Mouse (Mus musculus): ENCODE measurements around the gene Dusp15. TPM values are rescaled to one million over a fixed set of nuclear protein-coding genes. Genes with fewer than 3 reads are reported as not detected.

Dusp15 gene
- polyA plus RNA-seq (2015; fragmentation: Nextera tagmentation; extraction: Ambion mirVana): 10.5 and 13.5 TPM in 2 replicates

DNA sequence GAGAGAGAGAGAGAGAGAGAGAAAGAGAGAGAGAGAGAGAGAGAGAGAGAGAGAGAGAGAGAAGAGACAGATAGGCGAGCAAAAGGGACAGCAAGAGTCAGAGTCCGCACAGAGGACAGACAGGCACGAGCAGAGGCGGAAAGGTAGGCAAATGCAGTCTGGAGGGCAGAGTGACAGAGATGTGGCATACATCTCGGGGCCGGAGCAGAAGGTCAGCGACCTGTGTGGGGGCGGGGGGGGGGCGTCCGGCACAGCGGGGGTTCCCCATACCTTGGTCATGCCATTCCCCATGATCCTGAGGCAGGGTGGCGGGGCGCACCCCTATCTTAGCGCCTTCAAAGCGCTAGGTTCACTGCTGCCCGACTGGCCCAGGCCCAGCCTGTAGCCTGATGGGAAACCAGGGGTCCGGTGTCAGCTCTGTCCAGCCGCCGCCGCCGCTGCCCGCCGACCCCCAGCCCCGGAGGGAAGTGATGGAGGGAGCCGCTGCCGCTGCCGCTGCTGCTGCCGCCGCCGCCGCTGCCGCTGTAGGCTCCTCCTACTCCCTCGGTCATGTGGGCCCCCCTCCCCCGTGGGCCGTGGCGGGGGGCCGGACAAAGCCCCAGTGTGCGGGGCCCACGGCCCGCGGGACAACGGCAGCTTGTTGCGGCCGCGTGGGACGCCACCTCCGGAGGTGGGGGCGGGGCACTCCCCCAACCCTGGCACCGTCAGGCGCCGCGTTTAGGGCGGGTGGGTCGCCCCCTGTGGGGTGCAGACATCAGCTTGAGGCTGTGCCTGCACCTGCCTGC, at the start of gene Dusp15:
Dusp15 (minus strand) TSS at position 634 of the 785 bp plus-strand sequence.
- under 1% methylated on average over 48 of the region's 54 CpGs for WGBS
- peaks cover 4% of the 10 kb centered on the region; the same call in 1 of the 2 replicates for H3K36me3 ChIP-seq
- peak within 1 kb of the TSS; percentile 66 for H3K4me3 ChIP-seq (replicated peaks)
- peak within 1 kb of the TSS; percentile 85 for H3K4me2 ChIP-seq
- ATAC-seq (ENCODE audit: low FRiP score): peak; percentile 81
- no peaks in the 10 kb centered on the region for H3K9me3 ChIP-seq (replicated peaks)
- H3K9ac ChIP-seq (replicated peaks): peak within 1 kb of the TSS; percentile 69
- H3K27ac ChIP-seq (replicated peaks): peak within 1 kb of the TSS; percentile 82
- peaks cover 26% of the 10 kb centered on the region for H3K4me1 ChIP-seq
- peaks cover 20% of the 10 kb centered on the region for H3K27me3 ChIP-seq (replicated peaks)

GRCm38 (mm10) chr2:152997046-152997445, 45.5 kb upstream of the Dusp15 start:
- no peaks in the 10 kb centered on the region for H3K9me3 ChIP-seq (replicated peaks)
- H3K27me3 ChIP-seq (replicated peaks): no peaks in the 10 kb centered on the region
- H3K4me3 ChIP-seq (replicated peaks): no peak overlapping the region
- no peak for ATAC-seq (ENCODE audit: low FRiP score)
- no peak overlapping the region for H3K9ac ChIP-seq (replicated peaks)
- H3K27ac ChIP-seq (replicated peaks): no peak overlapping the region
- H3K36me3 ChIP-seq: no peaks in the 10 kb centered on the region
- H3K4me2 ChIP-seq: no peak overlapping the region
- H3K4me1 ChIP-seq: no peaks in the 10 kb centered on the region
- WGBS: 67% methylated on average over 4 of the region's 4 CpGs

DNA sequence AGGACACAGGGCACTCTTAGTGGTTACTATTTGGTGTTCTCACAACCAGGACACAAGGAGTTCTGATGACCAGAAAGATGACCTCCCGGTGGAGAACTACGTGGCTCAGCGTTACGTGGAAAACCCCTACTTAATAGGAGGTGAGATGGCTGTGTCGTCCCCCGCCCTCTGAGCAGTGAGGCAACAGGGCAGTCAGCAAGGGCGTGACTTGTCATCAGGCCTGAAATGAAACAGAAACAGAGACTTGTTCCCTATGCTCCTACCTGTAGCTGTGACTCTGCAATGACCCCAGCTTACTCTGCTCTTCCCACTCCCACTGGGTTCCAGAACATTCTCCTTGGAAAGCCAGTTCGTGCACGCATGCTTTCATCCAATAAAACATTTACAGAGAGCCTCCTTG, 40.0 kb upstream of the Dusp15 start:
- H3K36me3 ChIP-seq: no peaks in the 10 kb centered on the region
- H3K4me1 ChIP-seq: no peaks in the 10 kb centered on the region
- 89% methylated on average over 9 of the region's 9 CpGs for WGBS
- H3K9me3 ChIP-seq (replicated peaks): no peaks in the 10 kb centered on the region
- ATAC-seq (ENCODE audit: low FRiP score): no peak
- H3K4me2 ChIP-seq: no peak overlapping the region
- no peak overlapping the region for H3K4me3 ChIP-seq (replicated peaks)
- no peak overlapping the region for H3K9ac ChIP-seq (replicated peaks)
- H3K27ac ChIP-seq (replicated peaks): no peak overlapping the region
- 0 out of 2 replicates have a peak, but pooled peaks cover 3% of the 10 kb centered on the region for H3K27me3 ChIP-seq (replicated peaks)

DNA sequence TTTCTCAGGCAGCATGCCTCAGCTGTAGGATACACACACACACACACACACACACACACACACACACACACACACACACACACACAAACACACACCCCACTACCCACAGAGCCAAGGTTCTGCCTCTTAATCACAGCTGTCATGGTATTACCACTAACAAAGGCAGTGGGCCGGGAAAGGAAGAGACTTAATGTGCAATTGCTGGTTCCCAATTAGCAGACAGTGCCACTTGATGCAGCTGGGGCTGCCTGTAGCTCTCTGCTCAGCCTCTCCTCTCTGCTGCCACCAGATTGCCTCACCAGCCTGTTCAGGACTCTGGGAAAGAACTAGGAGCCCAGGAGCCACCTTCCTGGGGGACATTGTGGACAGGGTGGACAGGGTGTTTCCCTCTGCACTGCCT, 34.1 kb upstream of the Dusp15 start:
- Histone ChIP-seq H3K9me3 (replicated peaks) (no peaks in the 10 kb centered on the region), H3K9ac (replicated peaks) (no peak overlapping the region), H3K4me3 (replicated peaks) (no peak overlapping the region), H3K4me2 (no peak overlapping the region), H3K4me1 (peaks cover 4% of the 10 kb centered on the region; the same call in 1 of the 2 replicates), H3K36me3 (no peaks in the 10 kb centered on the region), H3K27me3 (replicated peaks) (no peaks in the 10 kb centered on the region), H3K27ac (replicated peaks) (no peak overlapping the region)
- WGBS: 13% methylated on average over 1 of the region's 1 CpGs
- 0 out of 2 replicates have a peak, but pooled peaks have one; percentile 38 for ATAC-seq (ENCODE audit: low FRiP score)

DNA sequence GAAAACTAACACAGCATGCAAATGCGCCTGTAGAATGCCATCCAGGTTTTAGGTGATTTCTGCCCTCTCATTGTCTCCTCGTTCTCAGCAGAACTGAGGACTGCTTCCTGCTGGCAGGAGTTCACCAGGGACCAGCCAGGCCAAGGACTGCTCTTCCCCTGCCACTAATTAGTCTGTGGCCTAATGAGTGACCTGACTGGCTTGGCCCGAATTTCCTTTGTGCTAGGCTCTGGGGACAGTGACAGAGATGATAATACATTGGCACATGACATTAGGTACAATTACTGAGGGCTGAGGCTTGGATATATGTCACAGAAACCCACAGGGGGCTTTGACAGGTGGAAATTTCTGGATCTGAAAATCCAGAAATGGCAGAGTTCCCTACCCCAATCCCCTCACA, 25.5 kb upstream of the Dusp15 start:
- no peak overlapping the region for H3K4me3 ChIP-seq (replicated peaks)
- H3K27me3 ChIP-seq (replicated peaks): no peaks in the 10 kb centered on the region
- no peaks in the 10 kb centered on the region for H3K36me3 ChIP-seq
- 52% methylated on average over 3 of the region's 3 CpGs for whole genome bisulfite sequencing
- no peak overlapping the region for H3K4me2 ChIP-seq
- H3K9me3 ChIP-seq (replicated peaks): no peaks in the 10 kb centered on the region
- H3K27ac ChIP-seq (replicated peaks): no peak overlapping the region
- ATAC-seq (ENCODE audit: low FRiP score): no peak
- no peaks in the 10 kb centered on the region for H3K4me1 ChIP-seq
- H3K9ac ChIP-seq (replicated peaks): no peak overlapping the region

GRCm38 (mm10) chr2:152965555-152965954, 14.1 kb upstream of the Dusp15 start:
- Histone ChIP-seq H3K4me3 (replicated peaks) (no peak overlapping the region), H3K4me2 (no peak overlapping the region), H3K27ac (replicated peaks) (no peak overlapping the region), H3K9ac (replicated peaks) (no peak overlapping the region), H3K9me3 (replicated peaks) (no peaks in the 10 kb centered on the region), H3K4me1 (0 out of 2 replicates have a peak, but pooled peaks cover 3% of the 10 kb centered on the region), H3K27me3 (replicated peaks) (0 out of 2 replicates have a peak, but pooled peaks cover under 1% of the 10 kb centered on the region), H3K36me3 (no peaks in the 10 kb centered on the region)
- WGBS: 73% methylated on average over 4 of the region's 4 CpGs
- ATAC-seq (ENCODE audit: low FRiP score): no peak

GRCm38 (mm10) chr2:152962091-152962793, 10.7 kb upstream of the Dusp15 start, which contains the start of gene Ttll9:
Gene Ttll9 (plus strand): TSS chr2:152962485.
- ATAC-seq (ENCODE audit: low FRiP score): peak; percentile 93
- H3K9ac ChIP-seq (replicated peaks): peak within 1 kb of the TSS; percentile 34
- 2% methylated on average over 34 of the region's 34 CpGs for WGBS

GRCm38 (mm10) chr2:152958116-152958515, 6.6 kb upstream of the Dusp15 start:
- Histone ChIP-seq H3K9me3 (replicated peaks) (no peaks in the 10 kb centered on the region), H3K27me3 (replicated peaks) (peaks cover 7% of the 10 kb centered on the region; the same call in 1 of the 2 replicates), H3K36me3 (no peaks in the 10 kb centered on the region), H3K4me3 (replicated peaks) (no peak overlapping the region), H3K4me2 (no peak overlapping the region), H3K9ac (replicated peaks) (no peak overlapping the region), H3K27ac (replicated peaks) (no peak overlapping the region), H3K4me1 (0 out of 2 replicates have a peak, but pooled peaks cover 3% of the 10 kb centered on the region)
- 76% methylated on average over 3 of the region's 3 CpGs for WGBS
- no peak for ATAC-seq (ENCODE audit: low FRiP score)

More at GRCm38 (mm10) chr2:152962091-152962793, 10.7 kb upstream of the Dusp15 start, which contains the start of gene Ttll9:
- H3K27ac ChIP-seq (replicated peaks): no peak within 1 kb of the TSS; the same call in 1 of the 2 replicates
- H3K9me3 ChIP-seq (replicated peaks): no peaks in the 10 kb centered on the region
- no peaks in the 10 kb centered on the region for H3K36me3 ChIP-seq
- 0 out of 2 replicates have a peak, but pooled peaks cover 3% of the 10 kb centered on the region for H3K4me1 ChIP-seq
- H3K27me3 ChIP-seq (replicated peaks): peaks cover 3% of the 10 kb centered on the region; the same call in 1 of the 2 replicates
- H3K4me3 ChIP-seq (replicated peaks): peak within 1 kb of the TSS; percentile 52
- peak within 1 kb of the TSS; percentile 80 for H3K4me2 ChIP-seq

DNA sequence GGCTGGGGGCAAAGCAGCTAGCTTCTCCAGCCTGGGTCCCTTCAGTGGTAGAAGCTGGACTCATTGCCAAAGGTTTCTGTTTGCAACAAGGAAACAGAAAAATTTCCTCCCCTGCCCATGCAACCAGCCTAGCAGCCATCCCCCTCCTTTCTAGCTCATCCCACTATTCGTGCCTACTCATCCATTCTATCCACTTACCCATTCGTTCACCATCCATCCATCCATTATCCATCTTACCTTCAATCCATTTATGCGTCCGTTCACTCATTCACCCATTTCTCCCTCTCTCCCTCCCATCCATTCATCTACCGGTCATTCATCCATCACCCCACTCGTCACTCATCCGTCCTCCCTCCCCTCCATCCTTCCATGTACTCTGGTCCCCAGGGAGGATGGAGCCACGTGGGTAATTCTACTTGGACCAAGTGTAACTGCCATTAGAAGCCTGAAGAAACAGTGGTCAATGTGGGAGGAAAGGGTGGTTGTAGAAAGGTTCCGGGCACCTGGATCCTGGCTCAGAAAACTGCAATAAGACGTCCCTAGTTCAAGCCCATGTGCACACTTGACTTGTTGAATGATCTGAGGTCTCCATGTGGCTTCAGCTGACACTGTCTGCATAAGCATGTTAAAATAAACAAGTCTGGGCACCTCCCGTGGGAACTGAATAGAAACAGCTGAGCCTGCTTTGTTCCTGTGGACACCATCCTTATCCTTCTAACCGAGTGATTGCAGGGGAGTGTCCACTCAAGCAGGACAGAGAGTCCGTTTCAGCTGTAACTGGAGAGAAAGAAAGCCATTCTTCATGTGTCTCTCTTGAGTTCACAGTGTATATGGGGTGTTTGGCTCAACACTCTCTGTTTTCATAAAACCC, 587 bp upstream of the Dusp15 start:
- Histone ChIP-seq H3K9ac (replicated peaks) (peak overlapping the region; percentile 69), H3K36me3 (peaks cover 4% of the 10 kb centered on the region; the same call in 1 of the 2 replicates), H3K27me3 (replicated peaks) (peaks cover 19% of the 10 kb centered on the region), H3K4me2 (peak overlapping the region; percentile 85), H3K4me3 (replicated peaks) (peak overlapping the region; percentile 66), H3K27ac (replicated peaks) (peak overlapping the region; percentile 82), H3K4me1 (peaks cover 24% of the 10 kb centered on the region), H3K9me3 (replicated peaks) (no peaks in the 10 kb centered on the region)
- peak; percentile 54 for ATAC-seq (ENCODE audit: low FRiP score)
- whole genome bisulfite sequencing: 11% methylated on average over 13 of the region's 13 CpGs

GRCm38 (mm10) chr2:152950358-152951064, 987 bp downstream of the Dusp15 start:
- no peak overlapping the region for H3K27ac ChIP-seq (replicated peaks)
- peak overlapping the region; percentile 69 for H3K9ac ChIP-seq (replicated peaks)
- H3K27me3 ChIP-seq (replicated peaks): peaks cover 28% of the 10 kb centered on the region
- peaks cover 4% of the 10 kb centered on the region; the same call in 1 of the 2 replicates for H3K36me3 ChIP-seq
- peak; percentile 26; the same call in 1 of the 2 replicates for ATAC-seq (ENCODE audit: low FRiP score)
- H3K9me3 ChIP-seq (replicated peaks): no peaks in the 10 kb centered on the region
- peaks cover 26% of the 10 kb centered on the region for H3K4me1 ChIP-seq
- peak overlapping the region; percentile 66 for H3K4me3 ChIP-seq (replicated peaks)
- WGBS: 36% methylated on average over 11 of the region's 11 CpGs
- peak overlapping the region; percentile 85 for H3K4me2 ChIP-seq

All from neural tube, embryonic 15.5 days (tissue).